Mouse (Mus musculus): Measurements from ENCODE around the gene Tmsb10. TPM values are rescaled to one million over a fixed set of nuclear protein-coding genes. Genes with fewer than 3 reads are reported as not detected.

Tmsb10 gene
- total RNA-seq (2017): 879 and 1,181 TPM in 2 replicates

- no peak for ATAC-seq (ENCODE audit: extremely low read depth, insufficient number of reproducible peaks, low FRiP score, poor library complexity, severe bottlenecking)
Measured at GRCm38 (mm10) chr6:72958662-72959071, at the start of gene Tmsb10. Gene Tmsb10, minus strand, starts transcription at chr6:72958748.

DNA sequence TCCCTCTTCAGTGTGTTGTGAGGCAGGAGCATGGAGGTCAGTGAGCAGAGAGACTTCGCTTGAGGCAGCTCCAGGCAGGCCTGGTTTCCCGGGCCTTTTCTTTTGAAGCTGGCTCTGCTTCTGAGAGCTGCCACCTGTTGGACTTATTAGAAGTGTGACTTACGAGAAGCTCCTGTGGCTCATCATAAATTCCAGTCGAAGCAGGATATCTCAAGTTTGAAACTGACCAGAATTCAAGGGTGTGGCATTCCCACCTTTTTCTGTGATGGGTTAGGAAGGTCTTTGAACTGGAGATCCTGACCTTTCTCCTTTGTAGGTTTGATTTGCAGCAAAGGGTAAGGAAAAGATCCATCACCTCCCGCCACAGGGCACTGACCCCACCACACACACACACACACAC lies 45.1 kb upstream of the Tmsb10 start:
- ATAC-seq (ENCODE audit: extremely low read depth, insufficient number of reproducible peaks, low FRiP score, poor library complexity, severe bottlenecking): no peak

GRCm38 (mm10) chr6:73002391-73002790 lies 43.8 kb upstream of the Tmsb10 start:
- ATAC-seq (ENCODE audit: extremely low read depth, insufficient number of reproducible peaks, low FRiP score, poor library complexity, severe bottlenecking): no peak

GRCm38 (mm10) chr6:72998809-72999208 lies 40.3 kb upstream of the Tmsb10 start:
- no peak for ATAC-seq (ENCODE audit: extremely low read depth, insufficient number of reproducible peaks, low FRiP score, poor library complexity, severe bottlenecking)

- ATAC-seq (ENCODE audit: extremely low read depth, insufficient number of reproducible peaks, low FRiP score, poor library complexity, severe bottlenecking): no peak
Measured at GRCm38 (mm10) chr6:72993688-72994082, 35.1 kb upstream of the Tmsb10 start.

GRCm38 (mm10) chr6:72993054-72993687 lies 34.6 kb upstream of the Tmsb10 start:
- peak; percentile 45; the same call in 1 of the 2 replicates for ATAC-seq (ENCODE audit: extremely low read depth, insufficient number of reproducible peaks, low FRiP score, poor library complexity, severe bottlenecking)

DNA sequence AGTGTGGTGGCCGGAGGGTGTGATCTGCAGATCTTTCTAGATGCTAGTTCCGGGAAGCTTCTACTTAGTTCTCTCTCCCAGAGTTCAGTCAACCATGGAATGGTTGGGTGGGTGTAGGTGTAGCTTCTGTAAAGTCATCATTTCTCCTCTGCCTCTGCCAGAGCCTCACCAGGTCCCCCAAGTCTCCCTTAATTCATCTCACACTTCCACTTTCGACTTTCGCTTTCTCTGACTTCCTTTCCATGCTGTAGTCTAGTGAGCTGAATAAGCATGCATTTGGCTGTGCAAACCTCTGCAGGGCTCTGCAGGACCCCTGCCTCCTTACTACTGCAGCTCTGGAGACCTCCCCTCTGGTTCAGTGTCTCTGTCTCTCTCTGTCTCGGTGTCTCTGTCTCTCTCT lies 31.7 kb upstream of the Tmsb10 start:
- ATAC-seq (ENCODE audit: extremely low read depth, insufficient number of reproducible peaks, low FRiP score, poor library complexity, severe bottlenecking): peak; percentile 43; the same call in 1 of the 2 replicates

DNA sequence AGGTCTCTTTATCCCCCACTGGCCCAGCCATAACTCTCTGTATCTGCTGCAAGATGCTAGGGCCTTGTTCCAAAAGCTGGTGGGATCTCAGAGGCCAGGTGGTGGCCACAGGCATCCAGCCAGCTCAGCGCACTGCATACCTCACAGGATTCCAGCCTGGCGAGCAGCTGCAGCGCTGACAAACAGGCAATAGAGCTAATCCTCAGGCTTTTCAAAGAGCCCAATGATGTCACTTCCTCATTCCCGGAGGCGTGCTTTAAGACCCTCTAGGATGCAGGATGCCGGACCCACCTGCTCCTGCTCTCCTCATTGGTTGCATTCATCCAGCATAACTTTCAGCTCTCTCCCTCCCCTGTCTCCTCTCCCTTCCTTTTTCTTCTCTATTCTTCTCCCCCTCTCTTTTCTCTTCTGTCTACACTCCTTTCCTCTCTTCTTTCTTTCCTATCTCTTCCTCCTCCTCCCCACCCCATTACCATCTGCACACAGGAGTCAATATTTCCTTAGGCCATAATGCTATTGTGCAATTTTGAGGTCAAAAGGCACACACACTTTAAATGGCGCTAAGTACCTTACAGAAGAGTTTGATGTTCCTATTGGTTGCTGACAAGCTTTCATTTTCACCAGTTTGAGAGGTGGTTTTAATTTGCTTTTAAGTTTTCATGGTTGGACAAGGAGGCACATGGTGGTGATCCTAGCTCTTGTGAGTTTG lies 30.6 kb upstream of the Tmsb10 start:
- ATAC-seq (ENCODE audit: extremely low read depth, insufficient number of reproducible peaks, low FRiP score, poor library complexity, severe bottlenecking): no peak

DNA sequence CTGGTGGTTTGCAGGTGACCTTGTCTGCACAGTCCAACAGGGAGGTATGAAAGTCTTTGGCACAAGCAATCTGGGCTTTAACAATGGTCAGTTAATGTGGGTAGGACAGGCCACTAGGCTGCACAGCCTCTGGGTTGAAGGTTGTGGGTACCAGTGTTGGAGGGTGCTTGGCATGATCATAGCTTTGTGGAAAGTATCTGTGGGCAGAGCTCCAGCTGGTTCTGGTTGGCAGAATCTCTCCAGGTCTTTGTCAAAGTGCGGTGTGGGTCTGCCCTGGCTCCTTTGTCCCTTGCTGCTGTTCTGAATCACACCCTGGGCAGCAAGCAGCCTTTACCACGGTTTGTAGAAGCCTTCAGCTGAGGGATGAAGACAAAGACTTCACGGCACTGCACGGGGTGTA lies 24.0 kb upstream of the Tmsb10 start:
- no peak for ATAC-seq (ENCODE audit: extremely low read depth, insufficient number of reproducible peaks, low FRiP score, poor library complexity, severe bottlenecking)

DNA sequence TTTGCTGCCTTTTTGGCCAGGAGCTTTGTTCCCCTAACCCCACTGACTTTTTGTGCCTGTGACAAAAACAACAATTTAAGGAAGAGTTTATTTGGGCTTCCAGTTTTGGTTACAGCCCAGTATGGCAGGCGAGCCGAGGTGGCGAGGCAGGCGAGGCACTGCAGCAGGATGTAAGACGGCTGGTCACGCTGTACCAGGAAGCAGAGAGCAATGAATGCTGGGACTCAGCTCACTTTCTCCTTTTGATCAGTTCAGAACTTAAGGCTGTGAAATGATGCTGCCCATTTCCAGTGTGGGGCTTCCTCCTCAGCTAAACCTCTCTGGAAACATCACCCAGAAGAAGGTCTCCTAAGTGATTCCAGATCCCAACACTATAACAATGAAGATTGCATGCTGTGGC lies 23.3 kb upstream of the Tmsb10 start:
- ATAC-seq (ENCODE audit: extremely low read depth, insufficient number of reproducible peaks, low FRiP score, poor library complexity, severe bottlenecking): peak; percentile 16; the same call in 1 of the 2 replicates

GRCm38 (mm10) chr6:72981124-72981651 lies 22.6 kb upstream of the Tmsb10 start:
- ATAC-seq (ENCODE audit: extremely low read depth, insufficient number of reproducible peaks, low FRiP score, poor library complexity, severe bottlenecking): no peak

- ATAC-seq (ENCODE audit: extremely low read depth, insufficient number of reproducible peaks, low FRiP score, poor library complexity, severe bottlenecking): no peak
Measured at GRCm38 (mm10) chr6:72976866-72977265, 18.3 kb upstream of the Tmsb10 start.

DNA sequence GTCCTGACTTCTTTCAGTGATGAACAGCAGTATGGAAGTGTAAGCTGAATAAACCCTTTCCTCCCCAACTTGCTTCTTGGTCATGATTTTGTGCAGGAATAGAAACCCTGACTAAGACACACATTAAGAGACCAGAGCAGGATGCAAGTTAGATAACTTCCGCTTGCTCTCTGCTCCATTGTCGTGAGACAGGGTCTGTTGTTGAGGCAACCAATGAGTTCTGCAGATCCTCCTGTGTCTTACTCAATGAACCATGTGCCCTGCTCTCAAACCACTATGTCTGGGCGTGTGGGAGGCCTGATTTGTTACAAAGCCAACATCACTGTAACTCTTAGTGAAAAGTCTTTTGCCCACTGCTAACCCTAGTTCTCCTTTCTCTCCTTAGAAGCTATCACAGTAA lies 12.5 kb upstream of the Tmsb10 start:
- 0 out of 2 replicates have a peak, but pooled peaks have one; percentile 23 for ATAC-seq (ENCODE audit: extremely low read depth, insufficient number of reproducible peaks, low FRiP score, poor library complexity, severe bottlenecking)

- no peak for ATAC-seq (ENCODE audit: extremely low read depth, insufficient number of reproducible peaks, low FRiP score, poor library complexity, severe bottlenecking)
Measured at GRCm38 (mm10) chr6:72969787-72970186, 11.2 kb upstream of the Tmsb10 start.

GRCm38 (mm10) chr6:72965199-72965598 lies 6.7 kb upstream of the Tmsb10 start:
- no peak for ATAC-seq (ENCODE audit: extremely low read depth, insufficient number of reproducible peaks, low FRiP score, poor library complexity, severe bottlenecking)

GRCm38 (mm10) chr6:72962281-72962741 lies 3.8 kb upstream of the Tmsb10 start:
- ATAC-seq (ENCODE audit: extremely low read depth, insufficient number of reproducible peaks, low FRiP score, poor library complexity, severe bottlenecking): peak; percentile 38

GRCm38 (mm10) chr6:72961603-72962002 lies 3.1 kb upstream of the Tmsb10 start:
- ATAC-seq (ENCODE audit: extremely low read depth, insufficient number of reproducible peaks, low FRiP score, poor library complexity, severe bottlenecking): no peak

DNA sequence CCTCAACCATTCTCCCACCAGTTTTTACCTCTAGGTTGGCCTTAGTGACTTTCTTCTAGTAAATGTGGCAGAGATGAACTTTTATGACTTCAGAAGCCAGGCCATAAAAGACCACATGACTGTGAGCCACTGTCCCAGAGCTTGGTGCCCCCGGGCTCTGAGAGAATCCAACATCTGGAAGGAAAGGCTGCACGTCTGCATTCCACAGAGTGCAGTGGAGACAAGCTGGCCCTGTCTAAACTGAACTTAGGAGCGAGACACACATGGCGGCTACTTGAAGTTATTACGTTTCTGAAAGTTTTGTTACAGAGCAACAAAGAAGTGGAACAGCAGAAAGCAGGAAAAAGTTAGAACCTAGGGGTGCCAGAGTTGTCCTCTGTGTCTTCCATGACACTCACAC lies 2.1 kb upstream of the Tmsb10 start:
- ATAC-seq (ENCODE audit: extremely low read depth, insufficient number of reproducible peaks, low FRiP score, poor library complexity, severe bottlenecking): no peak

- no peak for ATAC-seq (ENCODE audit: extremely low read depth, insufficient number of reproducible peaks, low FRiP score, poor library complexity, severe bottlenecking)
Measured at GRCm38 (mm10) chr6:72959175-72959574, 627 bp upstream of the Tmsb10 start.
